Mouse (Mus musculus): ENCODE results near the gene Slc38a10.

The Slc38a10 gene

GRCm38 (mm10) chr11:120151113-120151494 lies at the start of gene Slc38a10:
Gene Slc38a10 (minus strand): TSS chr11:120151346.
- peak; percentile 100 for DNase-seq (ENCODE audit: low read depth)

DNA sequence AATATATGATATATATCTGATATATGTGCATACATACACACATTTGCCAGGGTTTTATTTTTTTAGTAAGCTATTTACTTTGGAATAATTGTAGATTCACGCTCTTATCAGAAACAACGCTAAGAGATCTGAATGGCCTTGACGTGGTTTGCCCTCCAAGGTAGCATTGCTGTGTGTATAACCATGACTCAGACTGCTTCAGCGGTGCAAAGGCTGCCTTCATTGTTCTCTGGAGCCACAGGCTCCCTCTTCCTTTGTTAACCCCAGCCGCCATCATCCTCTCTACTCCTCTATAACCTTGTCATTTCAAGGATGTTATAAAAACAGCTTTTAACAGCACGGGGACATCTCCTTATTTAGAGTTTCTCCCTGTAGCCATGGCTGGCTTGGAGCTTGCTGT lies 49.5 kb upstream of the Slc38a10 start:
- peak; percentile 69 for DNase-seq (ENCODE audit: low read depth)

DNA sequence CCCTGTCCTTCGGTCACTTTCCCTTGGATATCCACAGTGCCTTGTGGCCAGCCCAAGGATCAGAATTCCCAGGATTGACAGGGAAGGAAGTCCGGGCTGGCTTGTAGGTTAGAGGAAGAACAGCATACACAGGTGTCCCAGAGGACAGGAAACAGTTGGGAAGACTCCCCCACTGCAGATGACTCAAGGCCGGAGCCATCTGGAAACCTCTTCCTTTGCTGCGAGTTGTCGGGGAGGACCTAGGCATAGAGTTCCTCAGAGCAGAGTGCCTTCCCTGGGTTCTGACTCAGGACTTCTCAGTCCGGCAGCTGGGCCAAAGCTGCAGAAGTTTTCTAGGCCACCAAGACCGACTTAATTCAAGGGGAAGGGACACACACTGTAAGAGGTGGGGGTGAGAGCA lies 48.6 kb upstream of the Slc38a10 start:
- DNase-seq (ENCODE audit: low read depth): peak; percentile 64

DNA sequence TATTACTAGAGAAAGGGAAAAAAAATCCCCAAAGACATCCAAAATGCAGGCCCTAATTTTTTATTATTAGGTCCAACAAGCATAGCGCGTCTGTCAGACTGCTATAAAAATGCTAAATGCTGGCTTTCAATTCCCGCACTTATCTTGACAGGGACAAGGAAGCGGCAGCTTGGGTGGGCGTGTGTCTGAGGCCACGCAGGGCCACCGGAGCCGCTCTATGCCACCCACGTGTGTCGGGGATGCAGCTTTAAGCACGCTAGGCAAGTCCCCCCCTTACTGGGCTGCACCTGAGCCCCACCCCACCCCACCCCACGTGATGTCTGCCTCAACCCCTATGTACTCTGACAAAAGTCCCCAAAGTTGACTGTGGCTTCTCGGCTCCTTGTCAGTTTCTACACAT lies 47.7 kb upstream of the Slc38a10 start:
- no peak for DNase-seq (ENCODE audit: low read depth)

- DNase-seq (ENCODE audit: low read depth): no peak
Observed at GRCm38 (mm10) chr11:120190526-120191412, 39.6 kb upstream of the Slc38a10 start.

DNA sequence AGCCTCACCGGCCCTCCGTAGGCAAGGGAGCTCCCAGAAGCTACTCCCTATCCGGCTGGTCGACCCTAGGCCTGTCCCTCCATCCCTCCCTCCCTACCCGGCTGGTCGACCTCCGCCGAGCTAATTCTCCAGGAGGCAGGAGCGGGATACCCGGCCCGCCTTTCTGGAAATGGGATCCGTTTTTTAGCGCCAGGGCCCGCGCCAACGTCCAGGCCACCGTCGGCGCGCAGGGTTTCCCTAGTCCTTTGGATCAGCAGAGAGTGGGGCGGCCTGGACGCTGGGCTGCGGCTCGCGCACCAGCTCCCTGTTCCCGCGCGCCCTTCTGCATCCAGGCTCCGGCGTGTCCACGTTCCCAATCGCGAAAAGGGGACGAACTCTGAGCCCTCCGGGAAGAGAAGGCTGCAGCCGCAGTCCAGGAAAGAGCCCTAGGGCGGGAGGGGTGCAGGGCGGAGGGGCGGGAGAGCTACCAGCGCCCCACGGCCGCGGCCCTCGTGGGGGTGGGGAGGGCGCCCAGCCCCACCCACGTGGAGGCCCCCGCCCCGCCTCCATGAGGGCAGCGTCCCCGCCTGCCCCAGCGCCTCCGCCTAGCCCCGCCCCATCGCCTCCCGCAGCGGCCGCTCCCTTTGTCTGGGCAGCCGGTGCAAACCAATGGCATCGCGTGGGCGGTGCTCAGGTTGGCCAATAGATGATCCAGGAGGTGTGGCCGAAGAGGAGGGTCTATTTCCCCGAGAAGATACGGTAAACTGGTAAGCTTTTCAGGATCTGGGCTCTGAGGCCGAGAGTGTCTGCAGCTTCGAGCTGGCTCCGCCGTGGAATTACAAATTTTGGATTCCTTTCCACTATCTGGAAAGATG lies 38.5 kb upstream of the Slc38a10 start:
- peak; percentile 98 for DNase-seq (ENCODE audit: low read depth)

- peak; percentile 73 for DNase-seq (ENCODE audit: low read depth)
Observed at GRCm38 (mm10) chr11:120188481-120189441, 37.6 kb upstream of the Slc38a10 start.

- no peak for DNase-seq (ENCODE audit: low read depth)
Observed at GRCm38 (mm10) chr11:120188102-120188480, 36.9 kb upstream of the Slc38a10 start.

- no peak for DNase-seq (ENCODE audit: low read depth)
Observed at GRCm38 (mm10) chr11:120187236-120188101, 36.3 kb upstream of the Slc38a10 start.

DNA sequence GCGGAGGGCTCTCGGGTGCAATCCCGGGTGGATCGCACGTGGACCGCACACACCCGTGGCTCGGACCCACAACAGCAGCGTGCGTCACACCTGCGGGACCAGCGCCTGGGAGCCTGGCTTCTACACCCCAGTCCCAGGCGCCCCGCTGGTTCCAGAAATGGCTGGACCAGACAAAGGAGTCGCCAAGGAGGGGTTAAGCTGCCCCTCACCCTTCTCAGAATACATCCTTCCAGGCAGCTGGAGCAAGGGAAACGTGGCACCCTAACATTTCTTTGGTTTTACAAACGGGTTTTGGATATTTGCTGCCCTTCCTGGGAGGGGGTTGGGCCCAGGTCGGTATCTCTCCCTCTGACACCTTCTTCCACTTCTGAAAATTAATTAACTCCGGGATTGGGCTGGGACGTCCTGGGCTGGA lies 35.7 kb upstream of the Slc38a10 start:
- no peak for DNase-seq (ENCODE audit: low read depth)

GRCm38 (mm10) chr11:120186145-120186740 lies 35.1 kb upstream of the Slc38a10 start:
- DNase-seq (ENCODE audit: low read depth): no peak

GRCm38 (mm10) chr11:120185316-120186141 lies 34.4 kb upstream of the Slc38a10 start:
- DNase-seq (ENCODE audit: low read depth): no peak

- no peak for DNase-seq (ENCODE audit: low read depth)
Observed at GRCm38 (mm10) chr11:120184371-120185315, 33.5 kb upstream of the Slc38a10 start.

DNA sequence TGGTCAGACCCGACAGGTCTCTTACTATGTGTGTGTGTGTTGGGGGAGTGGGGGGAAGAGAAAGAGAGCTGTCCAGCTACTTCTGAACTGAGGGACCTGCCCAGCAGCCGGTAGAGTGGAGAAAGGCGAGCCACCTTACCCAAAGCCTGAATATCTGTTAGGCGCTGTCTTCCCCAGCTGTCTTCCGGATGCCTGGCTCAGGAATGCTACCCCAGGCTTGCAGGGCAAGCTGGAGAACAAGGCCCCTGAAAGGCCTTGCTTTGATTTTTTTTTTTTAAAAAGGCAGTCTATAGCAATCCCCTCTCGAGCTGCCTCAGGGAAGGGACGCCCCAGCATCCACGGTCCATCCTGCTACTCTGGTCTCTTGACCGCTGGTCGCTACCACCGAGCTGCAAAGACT lies 32.6 kb upstream of the Slc38a10 start:
- DNase-seq (ENCODE audit: low read depth): no peak

- DNase-seq (ENCODE audit: low read depth): no peak
Observed at GRCm38 (mm10) chr11:120183180-120183579, 32.0 kb upstream of the Slc38a10 start.

- DNase-seq (ENCODE audit: low read depth): no peak
Observed at GRCm38 (mm10) chr11:120182396-120183030, 31.4 kb upstream of the Slc38a10 start.

- DNase-seq (ENCODE audit: low read depth): peak; percentile 86
Observed at GRCm38 (mm10) chr11:120181379-120181778, 30.2 kb upstream of the Slc38a10 start.

- no peak for DNase-seq (ENCODE audit: low read depth)
Observed at GRCm38 (mm10) chr11:120179374-120179773, 28.2 kb upstream of the Slc38a10 start.

Data from 416B (cell line).